Mouse (Mus musculus): Measurements from ENCODE around the gene Zbp1.

- TF ChIP-seq FLI1 (IDR thresholded peaks at IDR 0.05; ENCODE audit: low read length), result no peak
- no peak for TF ChIP-seq GATA1 (IDR thresholded peaks at IDR 0.05; ENCODE audit: borderline replicate concordance, low read length)
These were observed 19.8 kb upstream of the Zbp1 start for GRCm38 (mm10) chr2:173238522-173238921.
